8 mouse cellular contexts compared by ENCODE assay signal in the genomic region with DNA sequence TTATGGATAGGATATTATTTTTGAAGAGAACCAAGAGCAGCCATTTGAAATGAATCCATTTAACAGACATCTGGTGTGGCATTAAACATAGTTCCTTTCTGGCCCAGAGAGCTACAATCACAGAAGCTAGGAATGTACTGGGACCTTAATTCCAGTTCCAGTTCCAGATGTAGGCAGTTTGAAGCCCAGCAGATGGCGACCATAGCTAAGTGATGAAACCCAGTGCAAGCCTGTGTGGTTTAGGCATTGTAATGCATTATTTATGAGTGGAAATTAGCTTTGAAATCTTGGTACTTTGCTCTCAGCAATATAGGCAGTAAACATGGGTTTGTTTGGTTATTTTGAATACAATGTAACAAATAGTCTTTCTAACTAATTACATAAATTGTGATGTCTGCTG.
DNase-seq lines count a peak whose midpoint lies in the region; ATAC-seq and TF ChIP-seq lines count a peak whose summit lies in the region.

No protein-coding gene starts in this region.

- no peaks in the 10 kb centered on the region for H3K4me1 ChIP-seq in neural tube, embryonic 11.5 days (ENCODE audit: control insufficient read depth, insufficient read depth, low read length)
- H3K4me1 ChIP-seq in forebrain, embryonic 16.5 days (replicated peaks; ENCODE audit: control insufficient read depth, insufficient read depth, low read length): no peaks in the 10 kb centered on the region
- H3K4me1 ChIP-seq in neural tube, embryonic 13.5 days (replicated peaks): no peaks in the 10 kb centered on the region

- peak; percentile 45 for DNase-seq in neural tube, embryonic 11.5 days (ENCODE audit: low spot score)
- DNase-seq in neural tube, embryonic 10.5 days (ENCODE audit: extremely low spot score, low spot score): no peak
- DNase-seq in layer of hippocampus, adult 2 months (ENCODE audit: low spot score in 2 of 2): peak; percentile 43 to 64
- no peak for DNase-seq in urinary bladder, adult 2 months (ENCODE audit: low spot score)
- DNase-seq in urinary bladder, postnatal 14 days (ENCODE audit: low spot score): no peak

- WGBS in neural tube, embryonic 11.5 days: 34% methylated on average over 1 of the region's 1 CpGs
- 18% methylated on average over 1 of the region's 1 CpGs for WGBS in forebrain, embryonic 16.5 days
- WGBS in neural tube, embryonic 13.5 days: 35% methylated on average over 1 of the region's 1 CpGs

- no peaks in the 10 kb centered on the region for H3K36me3 ChIP-seq in neural tube, embryonic 11.5 days (ENCODE audit: control insufficient read depth, insufficient read depth, low read length)
- no peaks in the 10 kb centered on the region for H3K36me3 ChIP-seq in forebrain, embryonic 16.5 days (ENCODE audit: control insufficient read depth, insufficient read depth)
- H3K36me3 ChIP-seq in neural tube, embryonic 13.5 days: no peaks in the 10 kb centered on the region

- peak; percentile 58; the same call in 1 of the 2 replicates for ATAC-seq in neural tube, embryonic 11.5 days (ENCODE audit: insufficient read depth, low FRiP score, low TSS enrichment)
- ATAC-seq in forebrain, embryonic 16.5 days: peak; percentile 96
- peak; percentile 76 for ATAC-seq in neural tube, embryonic 13.5 days (ENCODE audit: low read depth)
- ATAC-seq in erythroblast, adult 5-6 weeks (replicated peaks; ENCODE audit: low FRiP score, poor library complexity, severe bottlenecking): no peak

- peak; percentile 78 for TF ChIP-seq CTCF in layer of hippocampus, adult 2 months (conservative IDR thresholded peaks at IDR 0.05)

- no peak overlapping the region for H3K4me3 ChIP-seq in neural tube, embryonic 11.5 days (ENCODE audit: low read depth, low read length)
- no peak overlapping the region for H3K4me3 ChIP-seq in forebrain, embryonic 16.5 days (replicated peaks; ENCODE audit: low read length)
- no peak overlapping the region for H3K4me3 ChIP-seq in layer of hippocampus, adult 2 months
- H3K4me3 ChIP-seq in neural tube, embryonic 13.5 days: no peak overlapping the region

- no peak overlapping the region for H3K4me2 ChIP-seq in neural tube, embryonic 11.5 days (ENCODE audit: low read depth)
- no peak overlapping the region for H3K4me2 ChIP-seq in forebrain, embryonic 16.5 days (ENCODE audit: low read length)
- H3K4me2 ChIP-seq in neural tube, embryonic 13.5 days: no peak overlapping the region

- H3K9me3 ChIP-seq in neural tube, embryonic 11.5 days (ENCODE audit: control insufficient read depth, low read length): no peaks in the 10 kb centered on the region
- H3K9me3 ChIP-seq in forebrain, embryonic 16.5 days (ENCODE audit: control insufficient read depth, low read length): no peaks in the 10 kb centered on the region
- H3K9me3 ChIP-seq in neural tube, embryonic 13.5 days: no peaks in the 10 kb centered on the region

- no peak overlapping the region for H3K27ac ChIP-seq in neural tube, embryonic 11.5 days (ENCODE audit: low read depth, low read length)
- no peak overlapping the region for H3K27ac ChIP-seq in forebrain, embryonic 16.5 days (ENCODE audit: low read length)
- no peak overlapping the region for H3K27ac ChIP-seq in layer of hippocampus, adult 2 months
- H3K27ac ChIP-seq in neural tube, embryonic 13.5 days (replicated peaks): no peak overlapping the region

- H3K9ac ChIP-seq in neural tube, embryonic 11.5 days (ENCODE audit: low read length): no peak overlapping the region
- no peak overlapping the region for H3K9ac ChIP-seq in forebrain, embryonic 16.5 days (replicated peaks; ENCODE audit: low read depth, low read length)
- H3K9ac ChIP-seq in neural tube, embryonic 13.5 days: no peak overlapping the region

- H3K27me3 ChIP-seq in neural tube, embryonic 11.5 days (ENCODE audit: control insufficient read depth, insufficient read depth, low read length): no peaks in the 10 kb centered on the region
- H3K27me3 ChIP-seq in forebrain, embryonic 16.5 days (replicated peaks; ENCODE audit: control insufficient read depth, insufficient read depth, low read length): no peaks in the 10 kb centered on the region
- H3K27me3 ChIP-seq in neural tube, embryonic 13.5 days: no peaks in the 10 kb centered on the region

Comparison
In these comparisons a context has a peak if more than half of its experiments do, and no peak if none do; other contexts are left out.
1. DNase-seq: peak in neural tube, embryonic 11.5 days (single experiment) and layer of hippocampus, adult 2 months (2 of 2); none in neural tube, embryonic 10.5 days (single experiment), urinary bladder, adult 2 months (single experiment) and urinary bladder, postnatal 14 days (single experiment).